10 mouse cellular contexts compared by ENCODE assay signal in the genomic region with DNA sequence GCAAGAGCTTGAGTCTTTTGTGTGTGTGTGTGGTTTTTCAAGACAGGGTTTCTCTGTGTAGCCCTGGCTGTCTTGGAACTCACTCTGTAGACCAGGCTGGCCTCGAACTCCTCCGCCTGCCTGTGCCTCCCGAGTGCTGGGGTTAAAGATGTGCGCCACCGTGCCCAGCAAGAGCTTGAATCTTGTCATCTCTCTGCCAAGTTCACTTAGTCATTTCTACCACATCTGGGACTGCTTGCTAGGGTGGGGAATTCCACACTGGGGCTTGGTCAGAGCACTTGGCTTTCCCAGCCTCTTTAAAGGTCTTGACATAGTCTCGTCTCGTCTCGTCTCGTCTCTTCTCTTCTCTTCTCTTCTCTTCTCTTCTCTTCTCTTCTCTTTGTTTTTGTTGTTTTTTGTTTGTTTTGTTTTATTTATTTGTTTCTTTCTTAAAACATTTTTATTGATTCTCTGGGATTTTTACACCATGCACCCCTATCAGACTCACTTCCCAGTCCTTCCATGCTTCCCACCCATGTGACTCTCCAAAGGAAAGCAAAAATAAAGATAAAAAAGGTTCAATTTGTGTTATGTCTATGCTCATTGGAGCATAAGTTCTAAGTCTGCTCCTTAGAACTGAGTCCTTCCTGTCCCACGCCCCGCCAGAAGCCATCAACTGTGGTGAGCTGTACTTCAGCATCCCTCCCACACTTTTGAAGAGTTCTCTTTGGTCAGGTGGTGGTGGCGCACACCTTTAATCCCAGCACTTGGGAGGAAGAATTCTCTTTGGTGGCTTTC. TPM values are rescaled to one million over a fixed set of nuclear protein-coding genes. Genes with fewer than 3 reads are reported as not detected.
DNase-seq lines count a peak whose midpoint lies in the region; ATAC-seq and TF ChIP-seq lines count a peak whose summit lies in the region.
"Had no signal": no experiment of that assay in that cellular context is flagged by ENCODE, and none has a peak within 500 bp of the region (broad histone marks: within the 10 kb centered on the region; RNA-seq: fewer than 3 reads in every experiment).

No protein-coding gene starts in this region.

- no peak overlapping the region for H3K4me3 ChIP-seq in layer of hippocampus, adult 2 months

- peak; percentile 81 for DNase-seq in 3134 (ENCODE audit: extremely low read depth, insufficient read length, low spot score)
- peak; percentile 44 to 51 for DNase-seq in B cell, adult 2 months
- DNase-seq in c-Kit-negative CD71-positive TER-119-positive erythroid progenitor cells, embryonic 14.5 days (ENCODE audit: low read depth, low spot score) = peak; percentile 44
- DNase-seq in naive thymus-derived CD4-positive, alpha-beta T cell, adult 2 months (ENCODE audit: low read depth) = peak; percentile 74
- DNase-seq in cerebellum, adult 11 months = no peak
- DNase-seq in layer of hippocampus, adult 2 months (ENCODE audit: low spot score in 2 of 2) = no peak
- DNase-seq: cerebellum, postnatal 10 days; kidney, postnatal 4 days had no signal

- no peak overlapping the region for H3K27ac ChIP-seq in layer of hippocampus, adult 2 months
- H3K27ac ChIP-seq: hindbrain, embryonic 14.5 days had no signal

- no peak for TF ChIP-seq CTCF in layer of hippocampus, adult 2 months (conservative IDR thresholded peaks at IDR 0.05)

- ATAC-seq in megakaryocyte progenitor cell, adult 5-6 weeks (replicated peaks; ENCODE audit: poor library complexity) = no peak

RNA-seq across cellular contexts. Expression of gene H2-T24, which starts 19.1 kb away (rescaled TPM):
- 2.5 and 2.7 TPM in 2 replicates for total RNA-seq in megakaryocyte progenitor cell, adult 5-6 weeks (2015)
- total RNA-seq in megakaryocyte progenitor cell, adult 5-6 weeks (2017) = 12.6 and 13.0 TPM in 2 replicates
- total RNA-seq in layer of hippocampus, adult 2 months (2021) = 1 to 10 TPM; 1.7 to 2.4 TPM

RNA-seq across cellular contexts. Expression of gene Prr3, which starts 21.3 kb away (rescaled TPM):
- total RNA-seq in megakaryocyte progenitor cell, adult 5-6 weeks (2015) = 18.5 and 20.3 TPM in 2 replicates
- total RNA-seq in megakaryocyte progenitor cell, adult 5-6 weeks (2017) = 11.9 and 13.3 TPM in 2 replicates
- total RNA-seq in layer of hippocampus, adult 2 months (2021) = 10 to 100 TPM; 45.8 to 50.7 TPM

RNA-seq across cellular contexts. Expression of gene Gnl1, which starts 21.7 kb away (rescaled TPM):
- total RNA-seq in megakaryocyte progenitor cell, adult 5-6 weeks (2015) = 10.0 and 12.4 TPM in 2 replicates
- total RNA-seq in megakaryocyte progenitor cell, adult 5-6 weeks (2017) = 18.5 and 27.3 TPM in 2 replicates
- 100 to 1,000 TPM; 140 to 147 TPM for total RNA-seq in layer of hippocampus, adult 2 months (2021)

RNA-seq across cellular contexts. Expression of gene H2-T23, which starts 31.3 kb away (rescaled TPM):
- 57.1 and 77.2 TPM in 2 replicates for total RNA-seq in megakaryocyte progenitor cell, adult 5-6 weeks (2015)
- total RNA-seq in megakaryocyte progenitor cell, adult 5-6 weeks (2017) = 65.6 and 67.5 TPM in 2 replicates
- total RNA-seq in layer of hippocampus, adult 2 months (2021) = 1 to 10 TPM; 5.2 to 6.0 TPM

RNA-seq across cellular contexts. Expression of gene Abcf1, which starts 31.7 kb away (rescaled TPM):
- 46.1 and 50.1 TPM in 2 replicates for total RNA-seq in megakaryocyte progenitor cell, adult 5-6 weeks (2015)
- 150 and 251 TPM in 2 replicates for total RNA-seq in megakaryocyte progenitor cell, adult 5-6 weeks (2017)
- total RNA-seq in layer of hippocampus, adult 2 months (2021) = 10 to 100 TPM; 69.9 to 77.3 TPM

Comparison
In these comparisons a context has a peak if more than half of its experiments do, and no peak if none do; other contexts are left out.
1. DNase-seq: peak in 3134 (single experiment), B cell, adult 2 months (2 of 2), c-Kit-negative CD71-positive TER-119-positive erythroid progenitor cells, embryonic 14.5 days (single experiment) and naive thymus-derived CD4-positive, alpha-beta T cell, adult 2 months (single experiment); none in cerebellum, adult 11 months (single experiment) and layer of hippocampus, adult 2 months (0 of 2).
2. RNA of gene Gnl1, which starts 21.7 kb away (total RNA-seq): 140 to 147 TPM in layer of hippocampus, adult 2 months; 10.0 to 27.3 TPM in megakaryocyte progenitor cell, adult 5-6 weeks; every median in the first group is over 4 times any median in the second.